Comparison of ENCODE assay signal across 16 mouse cellular contexts in the genomic region with DNA sequence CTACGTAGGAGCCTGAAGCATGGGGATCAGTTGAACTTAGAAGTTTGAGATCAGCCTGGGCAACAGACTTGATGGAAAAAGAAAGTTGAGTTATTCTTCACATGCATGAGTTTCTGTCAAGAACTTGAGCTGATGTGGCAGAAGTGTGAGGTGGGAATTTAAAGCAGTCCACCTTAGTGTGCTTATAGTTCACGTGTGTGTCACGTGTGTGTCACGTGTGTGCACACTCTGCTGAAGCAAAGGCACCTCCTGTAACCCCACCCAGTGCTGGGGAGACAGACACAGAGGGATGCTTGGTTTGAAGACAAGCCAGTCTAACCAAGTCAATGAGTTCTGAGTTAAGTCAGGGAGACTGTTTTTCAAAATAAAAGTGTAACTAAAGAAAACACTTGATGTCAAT.
"Had no signal": no experiment of that assay in that cellular context is flagged by ENCODE, and none has a peak within 500 bp of the region (broad histone marks: within the 10 kb centered on the region; RNA-seq: fewer than 3 reads in every experiment).

No protein-coding gene starts in this region.

- H3K4me3 ChIP-seq: neural tube, embryonic 13.5 days; neural tube, embryonic 15.5 days; stomach, embryonic 15.5 days had no signal

- DNase-seq: retina, postnatal 1 day; right cerebral cortex, adult 18-20 months; right cerebral cortex, postnatal 14 days; right cerebral cortex, postnatal 25 days; right cerebral cortex, postnatal 4 days; spleen, adult 18-20 months; thymus, adult 18-20 months; thymus, adult 2 months; thymus, postnatal 14 days; thymus, postnatal 25 days; thymus, postnatal 36 days; thymus, postnatal 4 days had no signal

- H3K9me3 ChIP-seq: neural tube, embryonic 15.5 days; stomach, embryonic 15.5 days had no signal

- H3K4me2 ChIP-seq: neural tube, embryonic 13.5 days; neural tube, embryonic 15.5 days; stomach, embryonic 15.5 days had no signal

- H3K27me3 ChIP-seq: neural tube, embryonic 13.5 days; neural tube, embryonic 15.5 days; stomach, embryonic 15.5 days had no signal

- H3K36me3 ChIP-seq: neural tube, embryonic 13.5 days; neural tube, embryonic 15.5 days; stomach, embryonic 15.5 days had no signal

- H3K27ac ChIP-seq: neural tube, embryonic 13.5 days; neural tube, embryonic 15.5 days; stomach, embryonic 15.5 days; stomach, postnatal 0 days had no signal

- H3K4me1 ChIP-seq: neural tube, embryonic 15.5 days; stomach, embryonic 15.5 days had no signal

- H3K9ac ChIP-seq: neural tube, embryonic 13.5 days; neural tube, embryonic 15.5 days; stomach, embryonic 15.5 days had no signal
